Mouse (Mus musculus) megakaryocyte progenitor cell, adult 5-6 weeks (primary cell): Measurements from ENCODE around the gene Lnx2. TPM values are rescaled to one million over a fixed set of nuclear protein-coding genes. Genes with fewer than 3 reads are reported as not detected.
A peak's percentile ranks its signal among the peaks of the same experiment; 100 is the strongest.

Experiments used
- ATAC-seq: replicated peaks from 2 replicates; pipeline ENCODE4 v1.8.0; 2016; ENCODE audit warnings: mild to moderate bottlenecking, moderate TSS enrichment, inconsistent platforms; ENCODE audit not compliant: poor library complexity
- total RNA-seq, 2 experiments: library from RNA; stranded (forward) in 1 of 2; stranded (reverse) in 1 of 2; fragments of 157-497, 149-512 nt in 1 of 2; fragments of 200-1000 nt in 1 of 2; gene quantifications; 2 replicates each; pipeline versions ENCODE4 v1.2.3 to v1.2.4; 2015 to 2017

Gene Lnx2
- total RNA-seq, 2 experiments from 2014 or later: 5.1 to 11.9 TPM

DNA sequence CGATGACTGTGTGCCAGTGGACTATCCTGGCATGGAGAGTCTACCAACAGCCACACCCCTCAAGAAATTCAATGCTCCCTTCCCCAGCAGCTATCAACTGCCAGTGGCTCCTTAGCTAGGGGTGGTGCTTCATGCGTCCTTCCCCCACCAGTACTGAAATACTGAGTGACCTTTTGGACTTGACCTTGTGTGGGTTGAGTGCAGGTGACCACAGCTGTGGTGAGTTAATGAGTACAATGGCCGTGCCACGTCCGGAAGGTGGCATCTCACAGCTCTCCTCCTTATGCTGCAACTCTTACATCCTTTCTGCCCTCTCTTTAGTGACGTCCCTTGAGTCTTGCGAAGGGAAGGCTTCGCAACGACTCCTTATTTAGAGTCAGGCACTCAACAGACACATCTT, 103.0 kb downstream of the Lnx2 start:
- ATAC-seq: peak; percentile 50

DNA sequence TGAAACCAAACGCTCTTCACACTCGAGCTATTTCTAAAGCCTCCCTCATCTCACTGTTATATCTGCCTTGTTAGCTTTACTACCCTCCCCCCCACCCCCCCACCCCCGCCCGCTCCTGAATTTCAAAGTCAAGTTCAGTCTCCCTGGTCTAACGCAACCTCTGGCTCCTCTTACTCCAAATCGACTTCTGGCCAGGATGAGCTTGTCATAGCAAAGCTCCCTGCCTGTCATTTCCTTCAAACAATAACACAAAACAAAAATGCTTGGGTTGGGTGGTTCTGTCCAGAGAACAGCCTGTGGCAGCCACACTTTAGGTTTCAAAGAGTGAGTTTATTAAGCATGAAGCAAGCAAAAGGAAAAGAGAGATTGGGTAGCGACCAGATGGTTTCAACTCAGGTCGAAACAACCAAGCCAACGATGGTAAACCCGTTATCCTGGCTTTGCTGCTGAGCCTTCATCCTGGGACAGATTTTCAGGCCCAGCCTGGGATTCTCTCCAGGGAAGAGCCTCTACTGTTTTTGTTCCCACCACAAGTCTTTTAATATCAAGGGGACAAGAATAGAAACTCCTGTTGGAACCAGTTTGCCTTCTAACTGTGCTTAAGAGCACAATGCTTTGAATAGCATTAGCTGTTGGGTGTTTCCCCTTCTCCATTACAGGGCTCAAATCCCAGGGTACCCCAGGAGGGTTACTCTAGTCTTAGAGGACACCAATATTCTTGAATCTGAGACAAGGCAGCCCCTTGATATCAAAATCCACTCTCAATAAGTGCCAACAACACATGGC, 104.4 kb downstream of the Lnx2 start:
- no peak for ATAC-seq

DNA sequence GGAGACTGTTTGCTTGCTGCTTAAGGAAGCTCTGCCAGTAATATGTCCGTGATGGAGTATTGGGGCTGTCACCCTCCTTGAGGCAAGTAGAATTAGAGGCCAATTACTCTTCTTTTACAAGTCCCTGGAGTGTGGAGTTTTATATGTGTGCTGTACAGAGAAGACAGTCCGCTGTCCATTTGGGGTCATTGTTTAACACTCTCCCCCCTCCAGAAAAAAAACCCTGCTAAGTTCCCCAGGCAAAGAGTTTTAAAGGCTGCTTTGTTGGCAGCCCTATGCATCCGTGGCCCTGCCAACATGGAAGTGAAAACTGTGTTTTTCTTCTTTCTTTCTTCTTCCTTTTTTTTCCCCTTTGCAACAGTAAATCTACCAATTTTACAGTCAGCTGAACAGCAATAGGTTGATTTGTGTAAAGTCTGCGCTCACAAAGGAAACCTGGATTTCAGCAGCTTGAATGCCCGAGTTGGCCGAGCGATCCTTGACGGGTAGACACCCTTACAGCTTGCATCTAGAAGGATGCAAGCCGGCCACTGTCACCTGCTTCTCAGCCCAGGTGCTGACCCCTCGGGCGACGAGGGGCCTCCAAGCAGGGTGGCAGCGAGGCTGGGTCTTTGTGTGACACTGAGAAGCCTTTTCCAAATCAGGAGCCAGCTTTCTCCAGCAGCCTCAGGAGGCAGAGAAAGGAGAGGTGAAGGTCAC, 107.5 kb downstream of the Lnx2 start:
- ATAC-seq: no peak

Other genes with a start within 250 kb of the Lnx2 start
- 2,785 and 2,819 TPM in 2 replicates for gene Rpl21, start 243.7 kb downstream of the Lnx2 start, total RNA-seq (2015)
- 2,136 and 2,277 TPM in 2 replicates for gene Rpl21, start 243.7 kb downstream of the Lnx2 start, total RNA-seq (2017)
- gene Rasl11a, start 231.5 kb downstream of the Lnx2 start, total RNA-seq (2015): 0.47 TPM in 1 of 2 replicates, not detected in the other
- gene Rasl11a, start 231.5 kb downstream of the Lnx2 start, total RNA-seq (2017): not detected in 2 replicates
- 115 and 127 TPM in 2 replicates for gene Gtf3a, start 127.9 kb downstream of the Lnx2 start, total RNA-seq (2015)
- gene Gtf3a, start 127.9 kb downstream of the Lnx2 start, total RNA-seq (2017): 162 and 163 TPM in 2 replicates
- 8.5 and 14.5 TPM in 2 replicates for gene Mtif3, start 112.8 kb downstream of the Lnx2 start, total RNA-seq (2015)
- gene Mtif3, start 112.8 kb downstream of the Lnx2 start, total RNA-seq (2017): 27.3 and 38.0 TPM in 2 replicates
- 160 and 162 TPM in 2 replicates for gene Polr1d, start 464 bp upstream of the Lnx2 start, total RNA-seq (2015)
- gene Polr1d, start 464 bp upstream of the Lnx2 start, total RNA-seq (2017): 131 and 134 TPM in 2 replicates
- not detected in 2 replicates for gene Gsx1, start 112.1 kb upstream of the Lnx2 start, total RNA-seq (2015)
- gene Gsx1, start 112.1 kb upstream of the Lnx2 start, total RNA-seq (2017): not detected in 2 replicates
- not detected in 2 replicates for gene Pdx1, start 193.4 kb upstream of the Lnx2 start, total RNA-seq (2015)
- not detected in 2 replicates for gene Pdx1, start 193.4 kb upstream of the Lnx2 start, total RNA-seq (2017)
- not detected in 2 replicates for gene Cdx2, start 230.7 kb upstream of the Lnx2 start, total RNA-seq (2015)
- not detected in 2 replicates for gene Cdx2, start 230.7 kb upstream of the Lnx2 start, total RNA-seq (2017)
- gene Urad, start 245.9 kb upstream of the Lnx2 start, total RNA-seq (2015): not detected in 2 replicates
- gene Urad, start 245.9 kb upstream of the Lnx2 start, total RNA-seq (2017): not detected in 2 replicates